Mouse (Mus musculus) olfactory bulb, adult 2 months (tissue): Measurements from ENCODE around the gene Zbtb26.

Experiments
- CTCF ChIP-seq: fragments of 200-500 bp; IDR thresholded peaks from 2 replicates; pipeline ENCODE4 v1.5.1; 2012; ENCODE audit warnings: low read depth, mild to moderate bottlenecking, low read length, moderate library complexity; ENCODE audit not compliant: insufficient read depth
- POLR2A ChIP-seq: fragments of 200-500 bp; IDR thresholded peaks from 2 replicates; pipeline ENCODE4 v1.6.1; 2012; ENCODE audit warnings: mild to moderate bottlenecking, low read depth, low read length, moderate library complexity; ENCODE audit not compliant: insufficient read depth

GRCm38 (mm10) chr2:37422306-37423304, 20.3 kb downstream of the Zbtb26 start, which contains the start of gene Rc3h2:
- TF ChIP-seq CTCF (no peak), POLR2A (peak; percentile 94)
